Mouse (Mus musculus): Measurements from ENCODE around the gene Shc1. TPM values are rescaled to one million over a fixed set of nuclear protein-coding genes. Genes with fewer than 3 reads are reported as not detected.
"Not testable (repeated sequence)": the region's sequence is repeated elsewhere in the genome, so short reads cannot be mapped to it uniquely, and the experiment has no call there.

Shc1 gene
- total RNA-seq, 2 experiments from 2014 or later: 24.1 to 25.2 TPM

DNA sequence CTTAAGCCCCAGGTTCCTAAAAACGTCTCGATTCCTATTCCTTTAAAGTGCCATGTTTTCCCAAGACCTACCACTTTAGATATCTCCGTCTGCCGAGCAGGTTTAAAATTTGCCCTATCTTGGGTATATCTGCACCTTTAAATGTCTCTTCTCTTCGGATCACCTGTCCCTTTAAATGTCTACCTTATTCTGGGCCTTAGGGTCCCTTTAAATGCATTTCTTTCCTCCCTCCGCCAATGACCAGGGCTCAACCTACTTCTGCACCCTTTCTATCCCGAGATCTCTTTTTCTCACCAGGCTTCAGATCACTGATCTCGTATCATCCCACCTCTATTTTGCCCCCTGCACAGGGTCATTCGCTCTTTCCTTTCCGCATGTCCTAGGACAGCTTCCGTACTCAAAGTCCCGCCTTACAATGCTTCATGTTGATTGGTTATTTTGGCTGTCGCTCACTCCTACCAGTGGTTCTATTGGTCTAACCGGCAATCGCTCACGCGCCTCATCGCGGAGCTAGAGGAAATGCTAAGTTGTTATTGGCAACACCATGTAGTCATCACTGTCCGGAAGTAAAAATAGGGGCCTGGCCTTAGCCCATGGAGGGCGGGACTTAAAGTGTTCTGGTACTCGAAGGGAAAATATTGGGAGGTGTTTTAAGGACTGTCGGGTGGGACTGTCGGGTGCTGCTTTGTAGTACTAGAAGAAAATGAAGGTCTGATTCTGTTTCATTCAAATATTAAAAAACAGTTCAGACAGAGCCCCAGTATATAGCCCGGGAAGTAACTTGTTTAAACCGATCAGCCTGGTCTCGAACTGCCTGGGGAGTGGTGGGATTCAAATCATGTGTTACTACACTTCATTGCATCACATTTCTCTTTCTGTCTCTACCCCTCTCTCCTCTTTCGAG, 6.5 kb upstream of the Shc1 start, which contains the start of gene Flad1:
Gene Flad1, minus strand, starts transcription at position 381 of the 904 bp plus-strand sequence.
- ATAC-seq (replicated peaks; ENCODE audit: low FRiP score, poor library complexity, severe bottlenecking): peak; percentile 99

DNA sequence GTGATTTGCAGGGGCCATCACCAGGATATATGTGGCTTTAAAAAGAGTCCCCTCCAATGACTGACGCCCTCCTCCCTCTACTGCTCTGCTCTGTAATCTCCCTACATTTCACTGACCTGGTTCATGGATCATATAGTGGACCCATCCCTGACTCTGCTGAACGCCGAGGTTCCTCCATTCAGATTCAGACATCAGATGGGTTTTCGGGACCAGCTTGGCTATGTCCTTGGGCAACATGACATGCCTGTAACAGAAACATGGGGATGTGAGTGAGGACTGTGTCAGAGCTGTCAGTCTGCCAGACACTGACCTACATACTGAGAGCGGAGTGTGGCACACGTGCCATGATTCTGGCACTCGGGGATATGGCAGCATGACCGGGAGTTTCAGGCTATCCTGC, 2.1 kb upstream of the Shc1 start:
- no peak for ATAC-seq (replicated peaks; ENCODE audit: low FRiP score, poor library complexity, severe bottlenecking)

- no peak for ATAC-seq (replicated peaks; ENCODE audit: low FRiP score, poor library complexity, severe bottlenecking)
These were observed 1.1 kb upstream of the Shc1 start for GRCm38 (mm10) chr3:89417131-89417530.

- ATAC-seq (replicated peaks; ENCODE audit: low FRiP score, poor library complexity, severe bottlenecking): no peak
These were observed 438 bp upstream of the Shc1 start for GRCm38 (mm10) chr3:89417840-89418169.

DNA sequence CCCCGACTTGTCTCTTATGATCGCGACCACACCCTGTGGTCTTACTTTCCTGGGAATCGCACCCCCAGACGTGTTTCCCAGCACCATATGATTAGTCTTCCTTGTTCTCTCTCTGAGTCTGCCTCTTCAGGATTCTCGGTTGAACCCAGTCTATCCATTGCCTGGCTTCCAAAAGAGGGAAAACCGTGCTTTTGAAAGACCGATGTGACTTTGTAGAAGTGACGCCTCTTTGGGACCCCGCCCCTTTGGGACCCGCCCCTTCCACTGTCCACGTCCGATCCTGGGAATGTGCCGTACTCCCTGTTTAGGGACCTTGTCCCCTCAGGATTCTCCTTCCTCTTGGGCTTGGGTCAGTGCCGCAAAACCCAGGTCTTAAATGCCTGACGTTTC, 613 bp downstream of the Shc1 start:
- peak; percentile 34; the same call in 1 of the 2 replicates for ATAC-seq (replicated peaks; ENCODE audit: low FRiP score, poor library complexity, severe bottlenecking)

DNA sequence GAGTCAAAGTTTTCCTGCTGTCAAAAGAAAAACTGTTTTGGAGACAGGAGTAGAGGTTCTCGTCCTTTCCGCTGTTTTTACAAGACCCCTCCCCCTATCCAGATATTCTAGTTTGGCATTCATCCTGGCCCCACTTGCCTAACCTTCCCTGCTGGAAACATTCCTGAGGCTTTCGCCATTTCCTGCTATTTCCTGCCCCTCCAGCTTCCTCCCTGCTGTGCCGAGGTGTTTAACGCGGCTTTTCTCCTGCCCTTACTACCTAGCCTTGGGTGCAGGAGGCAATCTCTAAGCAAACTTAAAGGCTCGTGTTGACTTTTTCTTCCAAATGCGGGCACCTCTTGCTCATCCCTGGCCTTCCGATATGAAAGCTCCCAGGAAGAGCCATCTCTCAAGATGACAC, 1.3 kb downstream of the Shc1 start:
- ATAC-seq (replicated peaks; ENCODE audit: low FRiP score, poor library complexity, severe bottlenecking): no peak

DNA sequence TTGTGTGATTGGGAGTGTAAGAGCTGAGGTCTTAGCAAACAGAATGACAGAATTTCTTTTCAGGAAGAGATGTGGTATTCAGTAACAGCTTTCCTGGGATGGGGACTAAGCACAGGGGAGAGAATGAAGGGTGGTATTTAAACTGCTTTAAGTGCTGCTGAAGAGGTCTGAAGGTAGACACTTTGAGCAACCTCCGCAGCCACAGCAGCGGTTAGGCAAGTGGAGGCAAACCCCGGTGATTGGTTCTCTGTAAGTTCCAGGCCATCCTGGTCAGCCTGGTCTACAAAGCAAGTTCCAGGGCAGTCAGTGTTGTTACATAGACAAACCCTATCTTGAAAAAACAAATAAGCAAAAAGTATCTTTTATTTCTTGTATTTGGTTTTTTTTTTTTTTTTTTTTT, 1.7 kb downstream of the Shc1 start:
- no peak for ATAC-seq (replicated peaks; ENCODE audit: low FRiP score, poor library complexity, severe bottlenecking)

GRCm38 (mm10) chr3:89420421-89420820, 2.2 kb downstream of the Shc1 start:
- no peak for ATAC-seq (replicated peaks; ENCODE audit: low FRiP score, poor library complexity, severe bottlenecking)

GRCm38 (mm10) chr3:89421002-89421774, 2.9 kb downstream of the Shc1 start:
- ATAC-seq (replicated peaks; ENCODE audit: low FRiP score, poor library complexity, severe bottlenecking): peak; percentile 77

DNA sequence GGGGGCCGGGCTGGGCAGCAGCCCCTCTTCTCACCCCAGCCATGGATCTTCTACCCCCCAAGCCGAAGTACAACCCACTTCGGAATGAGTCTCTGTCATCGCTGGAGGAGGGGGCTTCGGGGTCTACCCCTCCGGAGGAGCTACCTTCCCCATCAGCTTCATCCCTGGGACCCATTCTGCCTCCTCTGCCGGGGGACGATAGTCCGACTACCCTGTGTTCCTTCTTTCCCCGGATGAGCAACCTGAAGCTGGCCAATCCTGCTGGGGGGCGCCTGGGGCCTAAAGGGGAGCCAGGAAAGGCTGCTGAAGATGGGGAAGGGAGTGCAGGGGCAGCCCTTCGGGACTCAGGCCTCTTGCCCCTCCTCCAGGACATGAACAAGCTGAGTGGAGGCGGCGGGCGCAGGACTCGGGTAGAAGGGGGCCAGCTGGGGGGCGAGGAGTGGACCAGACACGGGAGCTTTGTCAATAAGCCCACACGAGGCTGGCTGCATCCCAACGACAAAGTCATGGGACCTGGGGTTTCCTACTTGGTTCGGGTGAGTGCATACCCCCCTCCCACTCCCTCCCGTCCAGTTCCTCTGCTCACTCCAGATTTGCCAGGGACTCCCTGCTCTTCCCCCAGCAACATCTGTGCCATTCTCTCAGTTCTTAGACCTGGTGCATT, 3.7 kb downstream of the Shc1 start:
- no peak for ATAC-seq (replicated peaks; ENCODE audit: low FRiP score, poor library complexity, severe bottlenecking)

DNA sequence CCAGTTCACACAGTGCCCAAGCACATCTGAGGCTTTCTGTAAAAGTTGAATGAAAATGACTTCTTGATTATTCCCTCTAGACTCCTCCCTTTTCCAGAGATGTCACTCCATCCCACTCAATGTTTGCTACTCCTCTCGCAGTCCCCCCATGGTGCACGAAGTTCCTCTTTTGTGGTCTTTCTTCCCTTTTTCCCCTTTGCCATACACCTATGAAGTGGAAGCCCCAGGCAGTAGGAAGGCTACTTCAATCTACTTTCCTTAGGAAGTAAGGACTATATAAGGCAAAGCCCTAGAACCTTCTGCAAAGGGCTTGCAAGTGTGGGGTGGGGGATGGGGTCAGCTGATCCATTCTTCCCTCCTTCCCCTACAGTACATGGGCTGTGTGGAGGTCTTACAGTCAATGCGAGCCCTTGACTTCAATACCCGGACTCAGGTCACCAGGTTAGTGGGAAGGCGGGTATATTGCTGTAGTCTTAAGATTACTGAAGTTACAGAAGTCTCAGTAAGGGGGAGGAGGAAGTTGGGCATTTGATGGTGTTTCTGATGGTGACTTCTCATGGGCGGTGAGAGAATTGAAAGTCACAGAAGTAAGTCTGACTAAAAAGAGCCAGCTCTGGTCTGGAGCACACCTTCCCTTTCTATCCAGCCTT, 4.4 kb downstream of the Shc1 start:
- no peak for ATAC-seq (replicated peaks; ENCODE audit: low FRiP score, poor library complexity, severe bottlenecking)

GRCm38 (mm10) chr3:89424416-89425140, 6.3 kb downstream of the Shc1 start:
- ATAC-seq (replicated peaks; ENCODE audit: low FRiP score, poor library complexity, severe bottlenecking): no peak

DNA sequence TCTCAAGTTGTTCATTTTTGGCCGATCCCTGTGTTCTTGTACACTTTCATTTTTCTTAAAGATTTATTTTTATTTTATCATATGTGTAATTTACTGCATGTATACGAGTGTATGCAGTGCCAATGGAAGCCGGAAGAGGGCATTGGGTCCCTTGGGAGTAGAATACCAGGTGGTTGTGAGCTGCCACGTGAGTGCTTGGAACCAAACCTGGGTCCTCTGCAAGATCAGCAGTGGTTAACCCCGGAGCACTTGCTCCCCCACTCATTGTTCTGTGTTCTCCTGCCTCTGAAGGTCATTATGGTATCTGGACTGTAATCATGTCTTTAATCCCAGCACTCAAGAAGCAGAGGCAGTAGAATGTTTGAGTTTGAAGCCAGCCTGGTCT, 6.9 kb downstream of the Shc1 start:
- ATAC-seq (replicated peaks; ENCODE audit: low FRiP score, poor library complexity, severe bottlenecking): no peak

GRCm38 (mm10) chr3:89425876-89426275, 7.6 kb downstream of the Shc1 start:
- no peak for ATAC-seq (replicated peaks; ENCODE audit: low FRiP score, poor library complexity, severe bottlenecking)

DNA sequence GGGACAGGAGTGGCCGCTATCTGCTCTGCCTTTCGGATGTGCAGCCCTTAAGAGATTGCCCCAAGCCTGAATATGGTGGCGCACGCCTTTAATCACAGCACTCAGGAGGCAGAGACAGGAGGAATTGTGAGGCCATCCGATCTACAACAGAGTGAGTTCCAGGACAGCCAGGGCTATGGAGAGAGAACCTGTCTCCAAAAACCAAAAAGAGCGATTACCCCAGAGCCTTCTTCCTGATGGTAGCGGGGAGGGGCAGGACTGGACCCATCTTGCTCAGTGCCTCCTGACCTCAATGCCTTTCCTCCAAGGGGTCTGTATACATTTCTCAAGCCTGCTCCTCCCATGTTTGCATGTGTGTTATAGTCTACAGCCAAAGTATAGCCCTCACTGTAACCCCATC, 10.8 kb downstream of the Shc1 start:
- ATAC-seq (replicated peaks; ENCODE audit: low FRiP score, poor library complexity, severe bottlenecking): not testable (repeated sequence)

GRCm38 (mm10) chr3:89430171-89431159, 12.2 kb downstream of the Shc1 start, which contains the start of gene Pygo2:
TSS of gene Pygo2 (plus strand) at chr3:89430214.
- peak; percentile 95 for ATAC-seq (replicated peaks; ENCODE audit: low FRiP score, poor library complexity, severe bottlenecking)

GRCm38 (mm10) chr3:89432606-89433005, 14.4 kb downstream of the Shc1 start:
- ATAC-seq (replicated peaks; ENCODE audit: low FRiP score, poor library complexity, severe bottlenecking): no peak

GRCm38 (mm10) chr3:89434532-89434931, 16.3 kb downstream of the Shc1 start:
- ATAC-seq (replicated peaks; ENCODE audit: low FRiP score, poor library complexity, severe bottlenecking): no peak

All from erythroblast, adult 5-6 weeks (primary cell).